Mouse (Mus musculus) B cell, adult 2 months (primary cell): ENCODE measurements around the gene Unc13c.

Source experiments
- DNase-seq, 2 experiments: peaks; one replicate each; pipeline ENCODE4 v3.0.0; 2022

Gene Unc13c

DNA sequence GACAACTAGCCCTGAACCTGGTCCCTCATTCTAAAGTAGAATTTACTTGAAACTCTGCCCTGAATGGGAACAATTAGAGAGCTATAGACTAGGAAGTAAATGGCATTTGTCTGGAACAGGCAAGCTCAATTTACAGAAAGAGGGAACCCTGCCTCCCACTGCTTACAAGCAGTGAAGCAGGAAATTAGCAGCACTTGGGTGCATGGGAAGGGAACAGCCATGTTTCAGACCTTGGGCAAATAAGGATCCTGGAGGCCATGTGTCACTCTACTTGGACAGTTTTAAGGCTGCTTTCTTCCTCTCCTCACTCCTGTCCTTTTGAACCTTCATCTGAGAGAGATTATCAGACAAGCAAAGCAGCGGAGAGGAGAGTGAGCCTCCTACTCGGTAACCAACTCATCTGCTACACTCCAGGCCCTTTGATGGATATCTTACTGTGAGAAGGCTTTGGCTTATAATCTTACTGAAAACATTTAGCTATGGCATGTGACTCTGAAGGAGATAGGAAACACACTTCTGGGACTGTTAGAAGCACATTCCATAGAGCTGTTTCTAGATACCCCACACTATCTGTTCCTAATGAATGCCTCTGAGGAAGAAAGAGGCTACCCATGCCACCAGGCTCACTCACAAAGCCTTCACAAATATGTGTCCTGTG is 101.2 kb downstream of the Unc13c start:
- DNase-seq: no peak

DNA sequence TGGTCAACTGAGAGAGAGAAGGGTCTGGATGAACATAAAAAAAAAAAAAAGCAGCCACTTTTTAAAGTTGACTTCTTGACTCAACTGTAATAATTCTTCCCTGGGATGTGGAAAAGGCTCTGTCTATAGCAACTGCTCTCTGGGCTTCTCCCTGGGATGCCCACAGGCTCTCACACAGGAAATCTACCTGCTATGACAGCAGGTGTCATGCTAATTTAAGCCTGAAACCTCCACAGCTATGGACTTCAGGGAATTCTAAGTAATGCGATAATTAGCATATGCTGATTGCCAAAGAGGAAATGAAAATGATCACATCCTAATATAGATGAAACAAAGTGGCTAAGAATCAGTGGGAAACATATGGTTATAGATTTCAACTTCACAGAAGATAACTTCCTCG is 102.1 kb downstream of the Unc13c start:
- no peak for DNase-seq

DNA sequence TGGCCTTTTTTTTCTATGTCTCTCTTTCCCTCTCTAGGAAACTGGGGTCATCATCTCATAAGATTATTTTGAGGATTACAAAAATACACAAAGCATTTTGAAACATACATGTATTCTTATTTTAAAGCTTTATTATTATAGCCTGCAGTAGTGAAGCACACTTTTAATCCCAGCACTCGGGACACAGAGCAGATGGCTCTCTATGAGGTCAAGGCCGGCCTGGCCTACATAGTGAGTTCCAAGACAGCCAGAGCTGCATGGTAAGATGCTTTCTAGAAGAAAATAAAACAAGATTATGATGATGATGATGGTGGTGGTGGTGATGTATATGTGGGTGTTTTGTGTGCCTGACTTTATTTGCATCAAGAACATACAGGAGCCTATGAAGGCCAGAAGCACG is 109.3 kb downstream of the Unc13c start:
- no peak for DNase-seq

DNA sequence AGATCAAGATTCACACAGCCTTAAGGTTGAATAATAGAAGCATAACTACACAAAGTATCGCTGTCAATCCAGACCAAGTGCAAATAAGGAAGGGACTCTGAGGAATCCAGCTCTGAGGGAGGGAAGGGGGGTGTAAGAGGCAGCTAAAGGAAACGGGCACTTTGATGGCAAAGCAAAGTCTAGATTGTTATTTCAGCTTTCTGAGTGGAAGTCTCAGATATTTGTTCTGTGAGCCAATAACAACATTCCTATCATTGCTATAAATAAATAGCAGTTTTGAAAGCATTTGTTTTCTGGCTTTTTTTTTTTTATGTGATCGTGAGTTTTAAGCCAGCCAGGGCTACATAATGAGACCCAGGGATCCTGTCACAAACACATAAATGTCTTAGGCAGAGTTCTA is 114.5 kb downstream of the Unc13c start:
- DNase-seq: no peak

DNA sequence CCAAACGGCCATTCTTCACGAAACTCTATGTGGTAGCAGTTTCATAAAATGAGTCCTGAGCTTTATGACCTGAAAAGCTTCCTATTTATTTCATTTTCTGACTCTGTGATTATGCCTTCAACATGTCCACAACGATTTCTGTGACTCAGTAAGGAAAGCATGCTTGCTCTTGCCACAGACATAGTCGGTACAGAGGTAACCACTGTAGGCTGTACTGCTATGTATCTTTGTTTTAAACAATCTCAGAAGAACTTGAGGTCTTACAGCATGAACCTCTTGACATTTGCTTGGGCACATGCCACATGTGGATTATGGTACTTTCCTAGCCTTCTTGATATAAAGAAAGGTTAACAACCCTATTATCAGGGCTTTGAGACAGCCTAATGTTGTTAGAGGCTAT is 162.1 kb downstream of the Unc13c start:
- DNase-seq: no peak

DNA sequence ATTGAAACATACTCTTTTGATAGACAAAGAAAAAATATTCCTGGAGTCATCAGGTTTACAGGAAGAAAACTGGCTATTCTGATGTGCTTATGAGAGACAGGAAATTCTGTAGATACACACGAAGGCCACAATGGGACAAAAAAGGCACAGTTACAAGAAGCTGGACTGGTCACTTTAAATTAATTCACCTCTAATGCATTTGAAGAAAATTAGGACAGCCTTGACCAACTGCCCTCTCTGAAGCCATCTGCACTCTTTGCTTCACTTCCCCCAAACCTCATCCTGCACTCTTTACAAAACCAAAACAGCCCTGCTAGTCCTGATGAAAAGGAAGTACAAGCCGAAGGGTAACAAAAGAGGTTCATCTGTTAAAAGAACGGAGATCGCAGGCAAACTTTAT is 194.2 kb downstream of the Unc13c start:
- no peak for DNase-seq

DNA sequence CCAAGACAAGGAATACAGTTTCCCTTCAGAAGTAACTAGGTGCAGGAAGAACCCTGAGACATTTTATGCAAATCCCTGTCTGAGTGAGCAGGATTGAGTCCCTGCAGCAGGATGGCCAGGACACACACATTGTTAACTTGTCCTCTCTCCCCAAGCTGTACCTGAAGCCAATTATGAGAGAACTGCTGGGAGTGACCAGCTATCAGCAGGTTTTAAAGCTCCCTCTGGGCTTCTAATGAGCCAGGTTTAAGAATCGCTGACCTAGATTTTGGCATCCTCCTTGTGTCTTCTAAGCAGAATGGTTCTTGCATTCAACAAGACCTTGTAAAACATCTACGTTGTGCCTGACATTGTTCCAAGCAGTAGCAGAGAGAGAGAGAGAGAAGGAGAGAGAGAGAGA is 213.6 kb downstream of the Unc13c start:
- no peak for DNase-seq

DNA sequence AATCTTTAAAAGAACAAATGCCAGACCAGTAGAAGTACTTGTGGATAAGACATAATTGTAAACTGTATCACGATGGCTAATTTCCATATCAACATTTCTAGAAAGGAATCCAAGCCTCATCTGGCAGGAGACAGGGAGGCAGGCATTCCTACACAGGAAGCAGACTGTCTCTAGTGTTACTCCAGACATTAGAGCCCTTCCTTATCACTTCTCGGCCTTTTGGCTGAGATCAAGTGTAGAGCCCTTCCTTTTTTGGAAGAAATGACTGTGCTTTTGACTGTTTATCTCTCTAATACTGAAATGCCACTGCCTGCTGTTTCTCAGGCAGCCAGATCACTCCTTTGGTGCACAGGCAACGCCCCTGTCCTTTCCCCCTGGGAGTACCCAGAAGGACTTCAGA is 215.3 kb downstream of the Unc13c start:
- no peak for DNase-seq

DNA sequence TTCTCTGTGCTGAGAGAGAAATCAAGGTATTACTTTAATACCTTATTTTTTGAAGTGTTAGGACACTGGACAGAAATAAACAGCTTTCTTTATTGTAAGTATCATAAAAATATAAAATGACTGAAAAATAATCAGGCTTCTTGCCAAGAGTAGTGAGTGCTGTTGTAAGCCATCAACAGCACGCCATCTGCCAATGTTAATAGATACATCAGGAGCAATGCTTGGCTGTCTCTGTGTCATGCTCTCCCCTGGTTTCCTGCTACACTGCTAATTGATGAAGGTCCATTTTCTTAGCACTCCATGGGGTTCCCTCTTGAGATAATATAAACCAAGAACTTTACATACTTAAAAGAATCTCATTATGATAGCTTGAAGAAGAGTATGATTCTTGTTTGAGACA is 217.4 kb downstream of the Unc13c start:
- no peak for DNase-seq

DNA sequence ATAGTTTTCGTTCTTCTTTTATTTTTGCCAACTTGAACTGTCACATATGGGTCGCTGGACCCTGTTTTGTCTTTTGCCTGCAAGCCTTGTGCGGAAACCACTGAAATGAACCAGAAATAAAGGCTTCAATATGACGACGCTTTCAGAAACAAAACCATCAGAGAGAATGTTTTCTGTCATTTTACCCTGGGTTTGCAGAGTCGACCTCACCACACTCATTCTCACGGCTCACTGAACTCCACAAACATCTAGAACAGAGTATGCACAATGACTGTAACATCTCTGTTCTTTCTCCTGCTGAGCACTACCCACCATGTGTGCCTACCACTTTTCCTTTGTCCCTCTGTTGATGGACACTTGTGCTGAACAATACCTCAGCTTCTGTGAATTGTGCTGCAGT is 234.3 kb downstream of the Unc13c start:
- DNase-seq: no peak

DNA sequence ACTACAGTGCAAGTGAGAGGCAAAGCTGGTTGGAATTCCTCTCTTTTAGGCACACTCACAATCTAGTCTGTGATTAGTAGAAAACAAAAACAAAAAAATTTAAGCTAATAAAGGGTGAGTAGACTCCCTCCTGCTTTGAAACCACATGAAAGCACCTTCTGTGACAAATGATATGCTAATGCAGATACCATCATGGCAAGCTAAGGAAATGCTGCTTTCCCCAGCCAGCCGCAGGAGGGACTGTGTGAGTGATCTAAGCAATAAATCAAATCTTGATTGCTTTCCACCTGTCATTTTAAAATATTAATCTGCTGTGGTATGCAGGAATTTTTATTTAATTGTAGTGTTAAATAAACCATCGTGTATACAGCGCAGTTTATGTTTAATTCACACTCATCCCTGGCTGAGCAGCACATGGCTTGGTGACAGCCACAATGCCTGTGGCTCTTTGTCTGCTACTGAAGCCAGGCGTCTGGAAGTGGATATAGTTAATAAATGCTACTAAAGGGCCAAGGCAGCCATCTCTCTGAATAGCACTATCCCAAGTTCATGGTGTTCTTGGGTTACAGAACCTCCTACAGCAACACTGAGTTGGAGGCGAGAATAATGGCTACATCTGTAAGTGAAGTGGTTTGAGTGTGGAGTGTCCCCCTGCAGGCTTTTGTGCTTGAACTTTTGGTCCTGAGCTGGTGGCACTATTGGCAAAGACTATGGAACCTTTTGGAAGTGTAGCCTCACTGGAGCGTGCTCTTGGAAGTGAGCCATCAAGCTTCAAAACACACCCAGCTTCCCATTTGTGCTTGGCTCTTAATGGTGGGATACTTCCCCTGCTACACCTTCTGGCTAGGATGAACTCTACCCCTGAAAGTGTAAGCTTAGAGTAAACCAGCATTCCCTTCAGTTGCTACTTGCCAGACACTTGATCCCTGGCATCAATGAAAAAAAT is 242.8 kb downstream of the Unc13c start:
- DNase-seq: no peak

DNA sequence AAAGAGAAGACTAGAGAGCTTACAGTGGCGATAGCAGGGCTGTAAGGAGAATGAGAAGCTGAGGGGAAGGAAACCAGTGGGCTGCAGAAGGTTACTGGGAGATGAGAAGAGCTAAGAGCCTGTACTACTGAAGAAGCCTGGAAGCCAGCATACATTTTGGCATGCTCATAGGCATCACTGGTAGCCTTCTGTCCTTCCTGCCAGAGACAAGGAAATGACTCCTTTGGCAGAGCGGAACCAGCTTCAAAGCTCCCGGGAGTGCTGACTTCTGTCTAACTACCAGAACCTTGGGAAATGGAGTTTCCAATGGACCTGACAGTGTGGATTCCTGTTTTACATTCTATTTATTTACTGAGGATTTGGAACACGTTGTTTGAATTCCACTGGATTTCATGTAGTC is 244.0 kb downstream of the Unc13c start:
- DNase-seq: no peak

DNA sequence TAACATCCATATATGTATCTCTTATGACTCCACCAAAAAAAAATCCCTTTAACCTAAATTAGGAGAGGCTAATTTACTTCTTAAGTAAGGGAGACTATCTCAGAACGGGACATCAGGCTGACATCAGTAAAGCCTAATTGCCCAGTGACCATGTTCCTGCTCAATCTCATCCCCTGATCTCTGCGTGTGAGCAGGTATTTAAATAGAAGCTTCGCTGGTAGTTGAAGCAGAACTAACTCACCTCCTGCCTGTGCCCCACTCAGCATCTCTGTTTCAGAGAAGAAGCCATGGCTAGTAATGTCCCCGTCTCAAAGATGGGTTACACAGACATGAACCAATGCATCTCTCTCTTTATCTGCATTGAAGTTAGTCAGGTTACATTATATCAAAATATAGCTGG is 255.3 kb downstream of the Unc13c start:
- DNase-seq: no peak

DNA sequence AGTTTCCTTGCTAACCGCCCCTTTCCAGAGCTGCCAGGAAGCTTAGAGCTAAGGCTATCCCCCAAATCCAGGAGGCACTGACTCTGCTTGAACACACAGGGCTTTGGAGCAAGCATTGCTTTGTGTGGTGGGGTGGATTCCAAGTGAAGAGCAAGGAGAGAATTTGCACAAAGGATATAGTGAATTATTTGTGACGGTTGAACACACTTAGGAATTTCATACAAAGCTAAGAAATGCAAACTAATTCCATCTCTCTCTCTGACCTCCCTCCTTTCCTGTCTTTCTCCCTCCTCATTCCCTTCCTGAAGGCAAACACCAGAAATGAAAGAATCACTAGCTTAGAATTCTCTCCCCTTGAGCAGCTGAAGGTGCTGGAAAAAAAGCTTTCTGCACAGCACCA is 271.7 kb downstream of the Unc13c start:
- DNase-seq: no peak

DNA sequence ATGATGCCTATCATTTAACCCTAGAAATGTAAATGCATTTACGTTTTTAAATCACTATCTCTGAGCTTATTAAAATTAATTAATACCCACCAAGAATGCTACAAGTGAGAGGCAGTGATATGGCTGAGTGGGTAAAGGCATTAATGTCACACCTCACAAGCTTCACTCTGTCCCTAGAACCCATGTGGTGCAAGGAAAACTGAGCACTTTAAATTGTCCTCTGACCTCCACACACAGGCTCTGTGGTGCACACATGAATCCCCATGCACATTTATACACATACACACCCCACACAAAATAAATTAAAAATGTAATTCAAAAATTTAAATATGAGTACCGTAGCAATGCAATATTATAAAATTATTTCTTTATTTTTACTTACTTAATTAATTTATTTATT is 287.2 kb downstream of the Unc13c start:
- DNase-seq: no peak

DNA sequence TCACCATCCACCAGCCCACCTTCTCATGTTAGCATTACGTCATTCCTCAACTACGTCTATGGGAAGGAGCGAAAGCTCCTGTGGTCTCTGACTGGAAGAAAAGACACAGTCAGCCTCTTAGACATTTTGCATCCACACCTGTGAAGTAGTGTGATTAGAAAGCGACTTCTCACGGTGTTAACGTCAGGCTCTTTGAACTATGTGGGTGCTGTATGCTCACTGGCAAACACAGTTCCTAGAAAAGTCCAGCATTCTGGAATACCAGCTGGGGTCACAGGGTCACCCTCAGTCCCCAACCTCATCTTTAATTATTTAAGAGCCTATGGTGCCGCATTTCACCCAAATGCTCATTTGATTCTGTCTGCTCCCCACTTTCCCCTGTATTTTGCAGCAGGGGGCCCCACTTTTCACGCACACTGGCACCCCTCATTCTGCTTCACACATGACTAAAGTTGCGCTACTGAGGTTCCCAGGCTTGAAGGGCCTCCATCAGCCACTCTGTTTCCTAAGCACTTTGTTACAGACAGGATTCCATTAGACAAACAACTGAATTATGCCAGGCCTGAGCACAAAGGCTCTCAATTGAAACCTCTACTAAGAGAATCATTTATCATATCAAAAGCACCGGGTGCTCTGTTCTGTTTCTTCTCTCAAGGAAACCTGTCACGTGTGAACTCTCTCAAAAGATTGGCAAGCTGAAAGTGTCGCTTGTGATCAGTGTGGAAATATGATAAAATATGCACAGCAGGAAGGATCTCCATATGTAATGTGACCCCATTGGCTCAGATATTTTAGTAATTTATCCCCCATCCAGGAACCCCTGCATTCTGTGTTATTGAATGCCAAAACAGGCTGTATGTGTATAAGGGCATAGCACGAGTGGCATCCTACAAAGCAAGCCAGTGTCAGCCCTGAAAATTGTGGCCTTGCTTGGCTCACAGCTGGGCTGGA is 287.9 kb downstream of the Unc13c start:
- DNase-seq: no peak

DNA sequence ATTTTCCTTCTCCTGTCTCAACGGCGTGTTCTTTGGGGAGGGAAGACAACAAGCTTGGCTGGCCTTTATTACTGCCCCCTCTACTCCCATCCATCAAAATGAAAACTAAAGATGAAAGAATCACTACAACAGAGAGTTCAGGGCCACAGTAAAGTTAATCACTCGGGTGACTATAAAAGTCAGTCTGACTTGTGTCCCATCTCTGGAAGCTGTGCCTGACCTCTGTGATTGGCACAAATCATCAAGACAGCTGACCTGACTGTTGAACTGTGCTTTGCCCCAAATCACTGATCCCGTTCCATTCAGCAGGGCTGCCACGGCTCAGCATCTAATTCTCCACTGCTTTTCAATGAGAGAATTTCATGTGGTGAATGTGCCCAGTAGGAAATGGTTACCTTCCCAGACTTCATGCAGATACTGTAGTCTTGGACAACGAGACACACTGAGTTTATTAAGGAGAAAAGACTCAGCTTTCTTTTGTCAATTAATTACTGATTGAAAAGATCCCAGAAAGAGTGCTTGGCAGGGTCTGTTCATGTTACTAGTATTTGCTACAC is 297.0 kb downstream of the Unc13c start:
- DNase-seq: no peak

DNA sequence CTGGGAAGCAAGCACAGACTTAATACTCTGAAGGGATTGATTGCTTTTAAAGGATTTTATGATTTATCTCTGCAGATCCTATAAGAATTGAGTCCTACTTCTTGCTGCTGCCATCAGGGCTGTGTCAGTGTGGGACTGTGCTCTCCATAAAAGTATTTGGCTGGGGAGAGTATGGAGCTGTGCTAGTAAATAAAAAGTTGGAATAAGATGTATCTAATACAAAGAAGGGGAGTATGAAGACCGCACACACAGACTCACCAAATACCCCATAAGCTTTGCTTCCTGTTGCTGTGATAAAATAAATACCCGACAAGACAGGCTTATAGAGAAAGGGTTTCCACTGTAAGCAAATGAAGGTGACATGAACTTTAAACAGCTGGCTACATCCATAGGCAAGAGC is 298.7 kb downstream of the Unc13c start:
- DNase-seq: no peak

DNA sequence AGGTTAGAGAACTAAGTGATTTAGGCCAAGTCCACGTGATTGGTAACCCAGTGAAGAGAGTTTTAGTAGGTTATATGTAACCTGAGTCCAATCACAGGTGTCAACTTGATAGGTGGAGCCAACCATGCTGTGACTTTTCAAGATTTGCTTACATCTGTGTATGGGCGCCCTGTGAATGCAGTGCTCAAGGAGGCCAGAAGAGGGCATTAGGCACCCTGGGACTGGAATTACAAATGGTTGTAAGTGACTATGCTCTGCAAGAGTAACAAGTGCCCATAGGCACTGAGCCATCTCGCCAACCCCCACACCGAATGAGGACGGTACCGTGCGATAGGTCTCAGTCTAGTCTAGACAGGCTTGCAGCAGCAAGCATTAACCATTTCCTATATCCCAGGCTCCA is 305.9 kb downstream of the Unc13c start:
- DNase-seq: no peak

DNA sequence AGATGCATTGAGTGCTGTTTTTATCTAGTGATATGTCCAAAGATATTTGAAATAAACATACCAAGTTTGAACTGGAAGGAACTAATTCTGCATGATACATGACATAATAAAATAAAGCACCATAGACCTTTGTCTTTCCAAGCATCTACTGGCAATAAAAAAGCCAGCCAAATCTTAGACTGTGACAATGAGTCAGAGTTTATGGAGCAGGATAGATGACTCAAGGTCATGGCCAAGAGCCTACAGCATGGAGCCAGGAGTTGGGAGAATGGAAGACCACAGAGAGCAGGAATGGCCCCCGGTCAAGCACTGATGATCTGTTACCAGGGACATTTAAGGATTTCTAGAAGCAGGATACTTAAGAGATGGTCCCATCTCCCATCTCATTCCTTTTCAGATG is 319.7 kb downstream of the Unc13c start:
- no peak for DNase-seq

DNA sequence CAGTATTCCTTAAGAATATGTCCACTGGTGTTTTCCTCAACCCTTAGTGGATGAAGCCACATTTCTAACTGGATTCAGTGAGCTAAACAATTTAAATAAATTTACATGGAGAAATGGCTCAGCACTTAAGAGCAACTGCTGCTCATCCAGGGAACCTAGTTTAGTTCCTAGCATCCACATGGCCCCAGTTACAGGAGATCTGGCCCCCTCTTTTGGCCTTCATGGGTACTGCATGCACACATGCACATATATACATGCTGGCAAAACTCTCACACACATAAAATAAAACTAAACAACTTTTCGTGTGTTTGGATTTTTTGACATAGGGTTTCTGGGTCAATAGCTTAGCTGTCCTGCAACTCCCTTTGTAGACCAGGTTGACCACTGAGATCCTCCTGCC is 330.6 kb downstream of the Unc13c start:
- DNase-seq: no peak

DNA sequence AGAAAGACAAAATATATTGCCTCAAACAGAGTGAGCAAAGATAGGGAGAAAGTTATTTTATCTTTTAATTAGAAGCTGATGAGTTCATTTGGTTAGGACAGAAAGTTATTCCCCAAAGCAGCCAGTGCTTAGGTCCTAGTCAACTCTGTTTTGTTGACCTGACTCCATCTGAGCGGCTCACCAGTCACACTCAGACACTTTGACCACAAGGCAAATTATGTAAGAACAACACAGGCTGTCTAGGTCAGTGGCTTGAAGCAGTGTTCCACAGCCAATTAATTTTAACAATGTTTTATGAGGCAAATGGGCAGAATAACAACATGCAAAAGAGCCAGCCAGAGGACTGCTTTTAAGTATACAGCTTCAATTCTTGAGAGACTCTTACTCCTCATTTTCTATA is 343.6 kb downstream of the Unc13c start:
- no peak for DNase-seq

DNA sequence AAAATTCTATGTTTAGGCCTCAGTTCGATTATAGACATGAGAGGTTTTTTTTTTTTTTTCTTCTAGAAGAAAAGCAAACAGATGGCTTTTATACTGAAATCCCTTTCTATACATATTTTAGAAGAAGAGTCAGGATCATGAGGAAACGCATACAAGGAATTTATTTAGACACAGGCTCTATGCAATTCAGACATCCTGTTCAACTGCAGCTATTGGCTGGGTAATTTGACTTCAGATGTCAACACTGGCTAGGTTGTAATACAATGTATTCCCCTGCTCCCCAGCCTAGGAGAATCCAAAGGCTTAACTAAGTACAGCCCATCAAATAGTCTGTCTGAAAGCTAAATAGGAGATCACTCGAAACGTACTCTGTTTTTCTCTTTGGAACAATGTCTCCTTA is 355.9 kb downstream of the Unc13c start:
- no peak for DNase-seq
